Mouse (Mus musculus) CH12.LX (cell line): ENCODE measurements at regions not wholly inside any gene's neighbourhood (a gene's known extent, or its start where the extent isn't known, plus 50 kb on each side); places are given as distances from the start of the nearest gene placed in this dataset.

Source experiments
- MAX ChIP-seq: IDR thresholded peaks from 2 replicates; pipeline ENCODE4 v1.6.1; 2011; ENCODE audit warnings: low read length, improper control_type of control experiment
- MEF2A ChIP-seq: IDR thresholded peaks from 2 replicates; pipeline ENCODE4 v1.6.1; 2014; ENCODE audit warnings: low read depth, mild to moderate bottlenecking, inconsistent platforms, low read length, improper control_type of control experiment, borderline replicate concordance
- POLR2A ChIP-seq: IDR thresholded peaks from 2 replicates; pipeline ENCODE4 v1.6.1; 2011; ENCODE audit warnings: low read depth, mild to moderate bottlenecking, improper control_type of control experiment, low read length
- RCOR1 ChIP-seq: conservative IDR thresholded peaks from 2 replicates; pipeline ENCODE4 v1.6.1; 2012; ENCODE audit warnings: low read depth, mild to moderate bottlenecking, inconsistent platforms, low read length, improper control_type of control experiment
- SMC3 ChIP-seq: IDR thresholded peaks from 2 replicates; pipeline ENCODE4 v1.6.1; 2011; ENCODE audit warnings: low read depth, low read length, improper control_type of control experiment

- TF ChIP-seq SMC3 (peak; percentile 30), POLR2A (no peak), MEF2A (no peak), MAX (no peak), RCOR1 (no peak)
Measured at GRCm38 (mm10) chr12:115336594-115336993, 710.9 kb upstream of the Zfp386 start.
